Mouse (Mus musculus): Measurements from ENCODE around the gene P3h4. TPM values are rescaled to one million over a fixed set of nuclear protein-coding genes. Genes with fewer than 3 reads are reported as not detected.
A peak's percentile ranks its signal among the peaks of the same experiment; 100 is the strongest.

The P3h4 gene
- polyA plus RNA-seq (2012; rRNA removed), result 5.7 and 6.0 TPM in 2 replicates

- no peak for DNase-seq (ENCODE audit: low read depth, low spot score)
- 4% methylated on average over 92 of the region's 93 CpGs for WGBS
Measured at GRCm38 (mm10) chr11:100414021-100414913, at the start of gene P3h4. Gene P3h4, minus strand, starts transcription at chr11:100414836.

GRCm38 (mm10) chr11:100462699-100463098 lies 48.1 kb upstream of the P3h4 start:
- no peak for DNase-seq (ENCODE audit: low read depth, low spot score)
- WGBS, result 86% methylated on average over 10 of the region's 10 CpGs

GRCm38 (mm10) chr11:100457711-100458110 lies 43.1 kb upstream of the P3h4 start:
- 34% methylated on average over 5 of the region's 5 CpGs for WGBS
- no peak for DNase-seq (ENCODE audit: low read depth, low spot score)

- DNase-seq (ENCODE audit: low read depth, low spot score), result no peak
- 41% methylated on average over 4 of the region's 4 CpGs for WGBS
Measured at GRCm38 (mm10) chr11:100457247-100457646, 42.6 kb upstream of the P3h4 start.

- WGBS, result 88% methylated on average over 6 of the region's 6 CpGs
- DNase-seq (ENCODE audit: low read depth, low spot score), result no peak
Measured at GRCm38 (mm10) chr11:100442625-100443024, 28.0 kb upstream of the P3h4 start.

- DNase-seq (ENCODE audit: low read depth, low spot score), result no peak
- 89% methylated on average over 8 of the region's 8 CpGs for WGBS
Measured at GRCm38 (mm10) chr11:100441797-100442196, 27.2 kb upstream of the P3h4 start, which contains the start of the genes Nt5c3b and Klhl10. Gene Nt5c3b, minus strand, starts transcription at chr11:100441808. Gene Klhl10, plus strand, starts transcription at chr11:100441917.

- DNase-seq (ENCODE audit: low read depth, low spot score), result peak; percentile 45
- 2% methylated on average over 52 of the region's 52 CpGs for WGBS
Measured at GRCm38 (mm10) chr11:100440691-100441522, 26.3 kb upstream of the P3h4 start.

- WGBS, result 78% methylated on average over 1 of the region's 1 CpGs
- DNase-seq (ENCODE audit: low read depth, low spot score), result no peak
Measured at GRCm38 (mm10) chr11:100437901-100438300, 23.3 kb upstream of the P3h4 start.

- 91% methylated on average over 9 of the region's 9 CpGs for WGBS
- no peak for DNase-seq (ENCODE audit: low read depth, low spot score)
Measured at GRCm38 (mm10) chr11:100435678-100436246, 21.1 kb upstream of the P3h4 start.

GRCm38 (mm10) chr11:100432002-100432401 lies 17.4 kb upstream of the P3h4 start:
- WGBS, result 97% methylated on average over 5 of the region's 5 CpGs
- no peak for DNase-seq (ENCODE audit: low read depth, low spot score)

GRCm38 (mm10) chr11:100430052-100430451 lies 15.4 kb upstream of the P3h4 start:
- no peak for DNase-seq (ENCODE audit: low read depth, low spot score)
- 88% methylated on average over 7 of the region's 7 CpGs for WGBS

GRCm38 (mm10) chr11:100428612-100429199 lies 14.1 kb upstream of the P3h4 start:
- WGBS, result 56% methylated on average over 9 of the region's 9 CpGs
- DNase-seq (ENCODE audit: low read depth, low spot score), result no peak

GRCm38 (mm10) chr11:100426820-100427219 lies 12.2 kb upstream of the P3h4 start:
- DNase-seq (ENCODE audit: low read depth, low spot score), result no peak
- 70% methylated on average over 3 of the region's 3 CpGs for WGBS

- 35% methylated on average over 7 of the region's 7 CpGs for WGBS
Measured at GRCm38 (mm10) chr11:100425851-100426250, 11.2 kb upstream of the P3h4 start.

GRCm38 (mm10) chr11:100423836-100424235 lies 9.2 kb upstream of the P3h4 start:
- 89% methylated on average over 7 of the region's 7 CpGs for WGBS
- DNase-seq (ENCODE audit: low read depth, low spot score), result no peak

More at GRCm38 (mm10) chr11:100425851-100426250, 11.2 kb upstream of the P3h4 start:
- no peak for DNase-seq (ENCODE audit: low read depth, low spot score)

GRCm38 (mm10) chr11:100421537-100421936 lies 6.9 kb upstream of the P3h4 start:
- no peak for DNase-seq (ENCODE audit: low read depth, low spot score)
- WGBS, result 81% methylated on average over 8 of the region's 8 CpGs

GRCm38 (mm10) chr11:100414914-100415822 lies 532 bp upstream of the P3h4 start, which contains the start of gene Fkbp10:
Gene Fkbp10, plus strand, starts transcription at chr11:100415697.
- WGBS, result 4% methylated on average over 30 of the region's 31 CpGs
- no peak for DNase-seq (ENCODE audit: low read depth, low spot score)

GRCm38 (mm10) chr11:100413541-100413940 lies 1.1 kb downstream of the P3h4 start:
- no peak for DNase-seq (ENCODE audit: low read depth, low spot score)
- 73% methylated on average over 11 of the region's 11 CpGs for WGBS
